Mouse (Mus musculus) telencephalon, adult 2 months (tissue): ENCODE measurements at regions not wholly inside any gene's neighbourhood (a gene's known extent, or its start where the extent isn't known, plus 50 kb on each side); places are given as distances from the start of the nearest gene placed in this dataset.

Experiments
- DNase-seq: peaks from one replicate; pipeline ENCODE4 v3.0.0-alpha.2; 2011; ENCODE audit warnings: low read depth, low spot score

- no peak for DNase-seq
Observed at GRCm38 (mm10) chr9:61261739-61262333, 110.3 kb upstream of the Tle3 start.

- DNase-seq = no peak
Observed at GRCm38 (mm10) chr9:61263335-61263734, 108.8 kb upstream of the Tle3 start.

- no peak for DNase-seq
Observed at GRCm38 (mm10) chr9:61265466-61265865, 106.7 kb upstream of the Tle3 start.

GRCm38 (mm10) chr9:61266992-61267391 is 105.2 kb upstream of the Tle3 start:
- no peak for DNase-seq

GRCm38 (mm10) chr9:61267541-61267940 is 104.6 kb upstream of the Tle3 start:
- DNase-seq = no peak

- no peak for DNase-seq
Observed at GRCm38 (mm10) chr9:61268162-61268561, 104.0 kb upstream of the Tle3 start.

GRCm38 (mm10) chr9:61268681-61269080 is 103.5 kb upstream of the Tle3 start:
- no peak for DNase-seq

- DNase-seq = no peak
Observed at GRCm38 (mm10) chr9:61269151-61269870, 102.9 kb upstream of the Tle3 start.

GRCm38 (mm10) chr9:61271243-61271642 is 100.9 kb upstream of the Tle3 start:
- no peak for DNase-seq

GRCm38 (mm10) chr9:61271769-61272352 is 100.3 kb upstream of the Tle3 start:
- no peak for DNase-seq

GRCm38 (mm10) chr9:61274020-61274419 is 98.1 kb upstream of the Tle3 start:
- no peak for DNase-seq

- DNase-seq = peak; percentile 76
Observed at GRCm38 (mm10) chr9:61277369-61278215, 94.6 kb upstream of the Tle3 start.

GRCm38 (mm10) chr9:61278216-61278758 is 93.9 kb upstream of the Tle3 start:
- DNase-seq = peak; percentile 84

GRCm38 (mm10) chr9:61279044-61279543 is 93.1 kb upstream of the Tle3 start:
- DNase-seq = no peak

- DNase-seq = no peak
Observed at GRCm38 (mm10) chr9:61280856-61281582, 91.1 kb upstream of the Tle3 start.

- no peak for DNase-seq
Observed at GRCm38 (mm10) chr9:61283311-61283710, 88.9 kb upstream of the Tle3 start.

GRCm38 (mm10) chr9:61284201-61285021 is 87.8 kb upstream of the Tle3 start:
- no peak for DNase-seq

GRCm38 (mm10) chr9:61286561-61286960 is 85.6 kb upstream of the Tle3 start:
- DNase-seq = no peak

GRCm38 (mm10) chr9:61289117-61289516 is 83.0 kb upstream of the Tle3 start:
- DNase-seq = no peak

- DNase-seq = no peak
Observed at GRCm38 (mm10) chr9:61289713-61290112, 82.5 kb upstream of the Tle3 start.
